Mouse (Mus musculus) hindbrain, embryonic 15.5 days (tissue): ENCODE data around the gene Fam189a2. TPM values are rescaled to one million over a fixed set of nuclear protein-coding genes. Genes with fewer than 3 reads are reported as not detected.

Source experiments
- ATAC-seq: fragments of 200-750 bp; cut with Nextera tagmentation; 2 replicates; pipeline ENCODE4 v1.8.0; 2017; ENCODE audit warnings: low read depth, moderate number of reproducible peaks, moderate TSS enrichment; ENCODE audit not compliant: low FRiP score
- H3K27ac ChIP-seq: fragments of 300-500 bp; sonication (generic); replicated peaks from 2 replicates; pipeline ENCODE4 v1.5.1; 2015; ENCODE audit warnings: mild to moderate bottlenecking, inconsistent platforms
- H3K27me3 ChIP-seq: fragments of 300-500 bp; sonication (generic); 2 replicates; pipeline ENCODE4 v1.6.1; 2015; ENCODE audit warnings: control low read depth, inconsistent platforms
- H3K36me3 ChIP-seq: fragments of 300-500 bp; sonication (generic); 2 replicates; pipeline ENCODE4 v1.6.1; 2015; ENCODE audit warnings: control low read depth, inconsistent platforms
- H3K4me1 ChIP-seq: fragments of 300-500 bp; sonication (generic); replicated peaks from 2 replicates; pipeline ENCODE4 v1.6.1; 2015; ENCODE audit warnings: control low read depth, inconsistent platforms
- H3K4me2 ChIP-seq: fragments of 300-500 bp; sonication (generic); 2 replicates; pipeline ENCODE4 v1.6.1; 2015; ENCODE audit warnings: moderate library complexity, mild to moderate bottlenecking, inconsistent platforms
- H3K4me3 ChIP-seq: fragments of 300-500 bp; sonication (generic); 2 replicates; pipeline ENCODE4 v1.5.1; 2015; ENCODE audit warnings: mild to moderate bottlenecking, inconsistent platforms
- H3K9ac ChIP-seq: fragments of 300-500 bp; sonication (generic); 2 replicates; pipeline ENCODE4 v1.6.1; 2015; ENCODE audit warnings: inconsistent platforms
- H3K9me3 ChIP-seq: fragments of 300-500 bp; sonication (generic); 2 replicates; pipeline ENCODE4 v1.6.1; 2016; ENCODE audit warnings: control low read depth, inconsistent platforms
- WGBS: fragments of 180-500 bp; shearing (Covaris S2); methylation state at CpG from one replicate; pipeline ENCODE4 v1.1.7; 2015; 5-methylcytosine and 5-hydroxymethylcytosine counted together
- polyA plus RNA-seq: library from polyadenylated mRNA; unstranded; fragments of >200 nt; fragmentation: Nextera tagmentation; extraction: Ambion mirVana; gene quantifications from 2 replicates; pipeline ENCODE4 v1.2.1, GENCODE M21; 2015

Gene Fam189a2
- polyA plus RNA-seq, 1 experiment from 2014 or later = 2.4 TPM

DNA sequence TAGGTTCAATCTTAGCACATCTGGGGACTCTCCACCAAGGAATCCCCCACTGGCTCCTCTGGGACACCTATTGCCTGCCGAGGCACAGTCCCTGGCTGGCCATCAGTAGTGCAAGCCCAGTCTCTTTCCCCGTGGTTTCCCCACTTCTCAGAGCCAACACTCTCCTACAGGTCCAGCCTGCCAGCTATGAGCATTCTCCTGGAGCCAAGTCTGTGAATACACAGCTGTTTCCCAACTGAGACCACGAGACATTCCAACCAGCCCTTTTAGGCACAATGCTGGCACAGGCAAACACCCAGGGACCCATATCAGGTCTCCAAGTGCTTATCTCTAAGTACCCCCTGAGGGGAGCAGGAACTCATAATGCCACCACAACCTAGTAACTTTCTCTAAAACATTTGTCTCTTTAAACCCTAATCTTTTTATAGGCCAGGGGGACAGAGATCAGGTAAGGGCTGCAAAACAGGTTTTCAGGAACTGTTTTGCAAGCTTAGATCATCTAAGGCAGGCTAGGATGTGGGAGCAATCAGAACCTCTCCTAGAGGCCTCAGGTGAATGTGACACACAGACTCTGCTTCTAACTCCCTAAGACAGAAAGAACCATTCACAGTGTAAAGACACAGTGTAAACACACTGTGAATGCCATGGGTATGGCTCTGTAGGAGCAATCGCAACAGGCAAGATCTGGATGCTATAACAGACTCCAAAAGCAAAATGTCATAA, 23.0 kb downstream of the Fam189a2 start:
- H3K9me3 ChIP-seq = peaks cover 7% of the 10 kb centered on the region; the same call in 1 of the 2 replicates
- ATAC-seq = no peak
- no peaks in the 10 kb centered on the region for H3K27me3 ChIP-seq
- H3K4me3 ChIP-seq = no peak overlapping the region
- H3K4me1 ChIP-seq = no peaks in the 10 kb centered on the region
- WGBS = 75% methylated on average over 4 of the region's 4 CpGs
- no peak overlapping the region for H3K27ac ChIP-seq
- no peaks in the 10 kb centered on the region for H3K36me3 ChIP-seq
- H3K9ac ChIP-seq = no peak overlapping the region
- H3K4me2 ChIP-seq = no peak overlapping the region

DNA sequence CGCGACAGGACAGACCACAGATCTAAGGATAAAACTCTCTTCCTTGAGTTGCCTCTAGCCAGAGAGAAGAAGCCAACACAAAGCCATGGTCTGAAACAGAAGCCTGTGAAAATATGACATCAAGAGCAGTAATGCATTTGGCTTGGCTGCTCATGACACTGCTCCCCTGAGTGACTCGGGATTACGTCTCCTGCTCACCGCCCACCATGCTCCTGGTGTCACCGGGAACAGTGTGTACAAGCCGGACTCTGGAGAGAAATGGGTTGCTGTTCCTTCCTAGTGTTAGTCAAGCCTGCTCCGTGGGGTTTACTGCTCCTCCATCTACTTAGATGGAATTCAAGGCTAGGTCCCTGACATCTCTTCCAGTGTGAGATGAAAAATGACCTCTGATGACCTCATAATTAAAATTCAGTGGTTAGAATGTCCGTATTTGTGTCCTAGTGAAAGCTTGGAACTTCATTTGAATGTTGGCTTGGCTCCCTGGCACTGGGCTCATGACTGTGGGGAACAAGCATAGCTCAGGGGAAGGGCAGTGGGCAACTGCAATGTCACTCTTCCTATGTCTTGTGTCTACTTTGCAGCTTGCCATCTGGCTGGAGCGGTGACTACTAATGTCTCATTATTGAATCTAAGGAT, 23.7 kb downstream of the Fam189a2 start:
- Histone ChIP-seq H3K4me2 (no peak overlapping the region), H3K9me3 (peaks cover 7% of the 10 kb centered on the region; the same call in 1 of the 2 replicates), H3K9ac (no peak overlapping the region), H3K36me3 (no peaks in the 10 kb centered on the region), H3K27ac (no peak overlapping the region), H3K4me3 (no peak overlapping the region), H3K27me3 (no peaks in the 10 kb centered on the region), H3K4me1 (no peaks in the 10 kb centered on the region)
- ATAC-seq = no peak
- 82% methylated on average over 10 of the region's 10 CpGs for WGBS

DNA sequence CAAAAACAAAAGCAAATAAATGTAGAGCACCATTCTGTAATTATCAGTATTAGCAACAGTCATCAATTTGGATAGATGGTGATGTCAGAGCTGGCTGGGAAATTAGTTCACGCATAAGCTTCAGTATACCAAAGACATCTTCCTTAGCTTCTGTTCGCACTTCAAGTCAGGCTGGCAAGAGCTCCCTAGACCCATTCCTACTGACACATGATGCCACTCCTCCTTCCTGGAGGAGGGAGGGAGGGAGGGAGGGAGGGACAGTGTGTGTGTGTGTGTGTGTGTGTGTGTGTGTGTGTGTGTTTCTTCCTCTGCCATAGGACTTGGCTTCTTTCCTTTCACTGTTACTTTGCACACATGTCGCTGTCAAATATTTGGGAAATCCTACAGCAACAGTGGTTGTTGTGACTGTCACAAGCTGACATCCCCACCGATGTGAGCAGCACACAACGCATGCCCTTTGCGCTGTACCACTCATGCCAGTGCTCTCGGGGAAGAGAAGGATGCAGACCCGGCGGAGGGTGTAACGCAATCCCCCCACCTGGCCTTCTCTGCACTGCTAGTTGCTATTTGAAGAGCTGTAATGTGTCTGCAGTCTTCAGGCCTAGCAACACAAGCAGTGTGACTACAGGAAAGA, 34.9 kb downstream of the Fam189a2 start:
- H3K36me3 ChIP-seq = no peaks in the 10 kb centered on the region
- ATAC-seq = peak; percentile 34; the same call in 1 of the 2 replicates
- H3K4me3 ChIP-seq = no peak overlapping the region
- H3K27ac ChIP-seq = no peak overlapping the region
- H3K9ac ChIP-seq = no peak overlapping the region
- H3K27me3 ChIP-seq = no peaks in the 10 kb centered on the region
- no peaks in the 10 kb centered on the region for H3K4me1 ChIP-seq
- H3K4me2 ChIP-seq = no peak overlapping the region
- 89% methylated on average over 10 of the region's 10 CpGs for WGBS
- no peaks in the 10 kb centered on the region for H3K9me3 ChIP-seq

DNA sequence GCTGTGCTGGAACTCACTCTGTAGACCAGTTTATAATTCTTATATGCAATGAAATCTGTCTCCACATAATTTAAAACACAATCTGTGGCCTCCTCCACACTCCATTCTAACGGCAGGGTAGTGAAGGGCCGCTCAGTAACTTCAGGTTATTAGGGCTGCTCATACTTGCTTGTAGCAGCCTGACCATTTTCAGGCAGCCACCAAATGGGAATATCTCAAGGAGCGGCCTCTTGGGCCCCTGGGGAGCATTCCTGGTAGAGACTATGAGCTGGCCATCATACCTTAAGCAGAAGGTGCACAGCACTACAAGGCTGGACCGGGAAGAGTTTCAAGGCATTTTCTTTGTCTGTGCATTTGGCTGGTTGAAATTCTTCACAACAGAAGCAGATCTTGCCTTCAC, 42.7 kb downstream of the Fam189a2 start:
- ATAC-seq = no peak
- H3K36me3 ChIP-seq = no peaks in the 10 kb centered on the region
- no peak overlapping the region for H3K4me2 ChIP-seq
- no peak overlapping the region for H3K27ac ChIP-seq
- WGBS = 91% methylated on average over 4 of the region's 4 CpGs
- no peaks in the 10 kb centered on the region for H3K9me3 ChIP-seq
- H3K4me3 ChIP-seq = no peak overlapping the region
- no peaks in the 10 kb centered on the region for H3K27me3 ChIP-seq
- no peaks in the 10 kb centered on the region for H3K4me1 ChIP-seq
- H3K9ac ChIP-seq = no peak overlapping the region

DNA sequence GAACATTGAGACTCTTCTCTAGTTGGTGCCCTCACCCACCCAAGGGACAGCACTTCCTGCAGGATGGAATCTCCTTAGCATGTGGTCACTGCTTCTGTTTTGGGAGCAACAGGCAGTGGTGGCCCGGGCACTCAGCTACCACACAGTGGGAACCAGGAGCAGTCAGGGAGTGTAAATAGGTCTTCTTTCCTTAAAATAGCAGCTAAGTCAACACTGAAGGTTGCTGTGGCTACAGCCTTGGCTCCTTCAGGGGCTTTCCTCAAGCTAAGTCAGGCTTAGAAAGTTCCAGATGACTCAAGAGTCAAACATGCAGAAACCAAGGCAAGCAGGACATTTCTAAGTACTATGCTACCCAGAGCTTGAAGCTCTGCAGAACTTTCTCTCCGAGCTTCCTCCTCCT, 43.5 kb downstream of the Fam189a2 start:
- Histone ChIP-seq H3K4me1 (no peaks in the 10 kb centered on the region), H3K4me3 (no peak overlapping the region), H3K27me3 (no peaks in the 10 kb centered on the region), H3K4me2 (no peak overlapping the region), H3K9ac (no peak overlapping the region), H3K36me3 (0 out of 2 replicates have a peak, but pooled peaks cover 4% of the 10 kb centered on the region), H3K9me3 (no peaks in the 10 kb centered on the region), H3K27ac (no peak overlapping the region)
- WGBS = 79% methylated on average over 2 of the region's 2 CpGs
- ATAC-seq = no peak

DNA sequence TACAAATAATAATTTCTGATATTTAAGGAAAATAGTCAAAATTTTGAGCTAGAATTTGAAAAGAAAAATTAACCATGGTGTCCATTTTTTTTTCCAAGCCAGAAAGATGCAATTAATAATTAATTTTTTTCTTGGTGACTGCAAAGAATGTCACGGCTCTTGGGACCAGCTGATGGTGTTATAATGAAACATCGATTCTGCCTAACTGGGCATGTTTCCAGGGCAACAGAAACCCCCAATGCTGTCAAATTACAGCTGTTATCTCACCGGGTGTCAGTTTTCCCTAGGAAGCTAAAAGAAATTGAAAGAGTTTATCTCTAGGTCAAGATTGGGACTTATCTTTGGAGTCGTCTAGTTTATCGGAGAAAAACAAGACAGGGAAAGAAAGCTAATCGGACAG, 46.6 kb downstream of the Fam189a2 start:
- Histone ChIP-seq H3K36me3 (0 out of 2 replicates have a peak, but pooled peaks cover 4% of the 10 kb centered on the region), H3K27me3 (no peaks in the 10 kb centered on the region), H3K27ac (no peak overlapping the region), H3K4me2 (no peak overlapping the region), H3K9ac (no peak overlapping the region), H3K4me1 (no peaks in the 10 kb centered on the region), H3K9me3 (no peaks in the 10 kb centered on the region), H3K4me3 (no peak overlapping the region)
- WGBS = 44% methylated on average over 6 of the region's 6 CpGs
- no peak for ATAC-seq

DNA sequence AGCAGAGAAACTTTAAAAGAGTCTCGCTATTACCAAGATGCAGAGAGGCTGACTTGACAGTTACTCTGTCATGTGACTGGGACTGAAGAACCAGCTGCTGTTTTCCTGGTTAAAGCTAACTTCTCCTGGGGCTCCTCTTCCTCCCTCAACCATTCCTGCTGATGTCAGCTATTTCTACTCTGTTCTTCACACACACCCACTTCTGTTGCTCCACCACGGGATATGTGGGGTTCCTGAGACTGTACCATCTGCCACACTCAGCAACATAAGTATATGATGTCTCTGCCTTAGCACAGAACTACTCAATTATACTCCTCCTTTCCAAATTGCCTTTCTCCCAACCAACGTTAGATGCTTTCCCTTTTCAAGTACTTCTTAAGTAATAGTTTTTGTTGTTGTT, 50.2 kb downstream of the Fam189a2 start:
- no peak overlapping the region for H3K9ac ChIP-seq
- no peaks in the 10 kb centered on the region for H3K27me3 ChIP-seq
- H3K4me2 ChIP-seq = no peak overlapping the region
- ATAC-seq = no peak
- H3K27ac ChIP-seq = no peak overlapping the region
- H3K4me1 ChIP-seq = no peaks in the 10 kb centered on the region
- WGBS = 71% methylated on average over 3 of the region's 3 CpGs
- H3K9me3 ChIP-seq = no peaks in the 10 kb centered on the region
- 0 out of 2 replicates have a peak, but pooled peaks cover 4% of the 10 kb centered on the region for H3K36me3 ChIP-seq
- H3K4me3 ChIP-seq = no peak overlapping the region

DNA sequence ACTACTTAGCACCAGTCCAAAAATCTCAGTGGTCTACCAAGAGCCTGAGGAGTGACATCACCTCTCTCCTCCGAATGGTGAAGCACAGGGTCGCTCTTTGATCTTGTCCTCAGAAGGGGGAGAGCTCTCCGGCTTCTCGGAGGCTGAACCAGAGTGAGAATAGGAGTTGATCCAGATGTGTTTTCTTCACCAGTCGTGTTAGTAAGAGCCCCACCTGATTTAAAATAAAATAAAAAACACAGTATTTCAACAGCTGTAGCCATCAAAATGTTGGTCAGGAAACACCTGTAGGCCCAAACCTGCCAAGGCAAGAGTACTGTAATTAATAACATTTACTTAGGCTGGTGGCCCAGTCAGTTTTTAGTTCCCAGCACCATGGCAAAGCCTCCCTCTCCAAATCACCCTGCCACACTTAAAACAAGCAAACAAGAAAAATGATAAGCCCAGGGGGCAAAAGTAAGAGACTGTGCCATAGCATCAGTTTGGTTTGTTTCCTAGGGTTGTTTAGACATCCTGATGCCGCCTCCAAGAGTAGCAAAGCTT, 52.8 kb downstream of the Fam189a2 start:
- H3K9ac ChIP-seq = no peak overlapping the region
- no peak overlapping the region for H3K4me2 ChIP-seq
- H3K27ac ChIP-seq = no peak overlapping the region
- peaks cover 8% of the 10 kb centered on the region; the same call in 1 of the 2 replicates for H3K36me3 ChIP-seq
- H3K27me3 ChIP-seq = no peaks in the 10 kb centered on the region
- ATAC-seq = no peak
- H3K4me3 ChIP-seq = no peak overlapping the region
- 80% methylated on average over 6 of the region's 6 CpGs for WGBS
- H3K4me1 ChIP-seq = peaks cover 6% of the 10 kb centered on the region
- no peaks in the 10 kb centered on the region for H3K9me3 ChIP-seq

DNA sequence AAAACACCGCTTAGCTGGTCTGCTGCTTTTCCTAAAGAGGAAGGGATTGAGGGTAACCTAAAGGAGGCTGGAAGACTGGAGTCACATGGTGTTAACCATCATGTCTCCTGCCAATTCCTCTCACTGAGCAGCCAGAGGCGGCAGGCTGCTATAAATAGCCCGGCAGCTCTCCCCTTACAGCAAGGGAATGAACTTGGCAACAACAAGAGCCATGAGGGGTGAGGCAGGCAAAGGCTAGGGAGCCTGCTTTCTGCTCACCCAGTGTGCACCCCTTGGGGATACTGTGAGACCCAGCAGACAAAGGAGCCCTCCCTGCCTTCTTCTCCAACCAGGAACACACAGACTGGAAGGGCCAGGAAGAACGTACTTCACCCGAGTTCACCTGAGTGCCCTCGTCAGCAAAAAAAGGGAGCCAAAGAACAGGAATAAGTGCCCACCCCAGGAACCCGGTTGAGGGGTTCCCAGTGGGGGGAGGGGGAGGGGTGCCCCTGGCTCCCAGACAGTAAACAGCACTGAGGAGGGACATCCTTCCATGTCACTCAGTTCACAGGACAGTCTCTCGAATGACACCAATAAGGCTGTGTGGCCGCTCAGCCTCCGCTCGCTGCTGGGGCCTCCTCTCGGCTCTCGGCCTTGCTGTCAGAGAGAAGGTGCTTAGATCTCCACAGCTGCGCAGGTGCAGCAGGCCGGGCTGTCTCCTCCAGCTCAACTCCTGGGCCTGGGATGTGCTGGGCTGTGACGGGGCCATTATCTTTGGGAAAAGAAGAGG, 57.8 kb downstream of the Fam189a2 start:
- H3K4me1 ChIP-seq = peaks cover 12% of the 10 kb centered on the region
- H3K36me3 ChIP-seq = peaks cover 4% of the 10 kb centered on the region; the same call in 1 of the 2 replicates
- H3K27ac ChIP-seq = peak overlapping the region; percentile 61
- no peak overlapping the region for H3K4me2 ChIP-seq
- no peak overlapping the region for H3K4me3 ChIP-seq
- ATAC-seq = peak; percentile 73
- H3K27me3 ChIP-seq = no peaks in the 10 kb centered on the region
- no peak overlapping the region for H3K9ac ChIP-seq
- whole genome bisulfite sequencing = 63% methylated on average over 16 of the region's 16 CpGs
- H3K9me3 ChIP-seq = no peaks in the 10 kb centered on the region

DNA sequence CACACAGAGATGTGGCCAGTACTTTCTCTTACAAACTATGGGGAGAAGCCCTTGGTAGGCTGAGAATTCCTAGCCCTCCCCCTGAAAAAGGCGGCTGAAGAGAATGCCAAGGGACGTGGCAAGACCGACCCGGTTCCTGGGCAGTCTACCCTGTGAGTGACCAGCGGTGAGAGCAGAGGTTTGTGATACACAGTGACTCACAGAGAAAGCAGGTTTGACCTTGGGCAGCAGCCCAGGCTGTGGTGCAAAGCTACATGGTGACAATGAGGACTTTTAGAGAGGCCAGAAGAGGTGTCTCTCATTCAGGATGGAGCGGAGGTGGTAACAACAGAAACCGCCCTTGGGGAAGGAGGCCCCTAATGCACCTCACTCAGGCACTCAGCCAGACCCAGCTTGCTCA, 59.4 kb downstream of the Fam189a2 start:
- H3K4me3 ChIP-seq = no peak overlapping the region
- peaks cover 4% of the 10 kb centered on the region; the same call in 1 of the 2 replicates for H3K36me3 ChIP-seq
- H3K27me3 ChIP-seq = no peaks in the 10 kb centered on the region
- H3K4me1 ChIP-seq = peaks cover 12% of the 10 kb centered on the region
- no peak overlapping the region for H3K27ac ChIP-seq
- no peak overlapping the region for H3K4me2 ChIP-seq
- 94% methylated on average over 7 of the region's 7 CpGs for WGBS
- H3K9ac ChIP-seq = no peak overlapping the region
- H3K9me3 ChIP-seq = no peaks in the 10 kb centered on the region
- no peak for ATAC-seq

DNA sequence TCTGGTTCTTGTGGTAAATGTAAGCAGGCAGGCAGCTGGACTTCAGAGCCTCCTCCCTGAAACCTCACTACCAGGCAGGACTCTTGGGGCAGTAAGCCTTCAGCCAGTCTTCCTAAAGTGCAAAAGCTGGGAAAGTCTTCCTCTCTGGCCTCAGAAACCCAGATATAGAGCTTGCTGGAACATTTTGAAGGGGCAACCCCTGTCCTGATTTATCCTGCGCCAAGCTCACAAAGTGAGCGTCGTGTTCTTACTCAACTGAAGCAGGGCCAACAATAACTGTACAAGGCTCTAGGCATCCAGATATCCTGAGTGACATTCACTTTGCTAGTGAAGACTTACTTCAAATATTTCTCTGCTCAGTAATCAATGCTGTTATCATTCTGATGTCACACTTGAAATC, 60.4 kb downstream of the Fam189a2 start:
- no peak for ATAC-seq
- H3K9ac ChIP-seq = no peak overlapping the region
- H3K4me3 ChIP-seq = no peak overlapping the region
- no peaks in the 10 kb centered on the region for H3K9me3 ChIP-seq
- WGBS = 93% methylated on average over 3 of the region's 3 CpGs
- H3K4me1 ChIP-seq = peaks cover 12% of the 10 kb centered on the region
- H3K4me2 ChIP-seq = no peak overlapping the region
- peaks cover 4% of the 10 kb centered on the region; the same call in 1 of the 2 replicates for H3K36me3 ChIP-seq
- no peak overlapping the region for H3K27ac ChIP-seq
- no peaks in the 10 kb centered on the region for H3K27me3 ChIP-seq
